Mouse (Mus musculus): ENCODE measurements around the gene Frmd5. TPM values are rescaled to one million over a fixed set of nuclear protein-coding genes. Genes with fewer than 3 reads are reported as not detected.
A peak's percentile ranks its signal among the peaks of the same experiment; 100 is the strongest.

Frmd5 gene
- total RNA-seq (2014; rRNA removed) (39.7 and 42.3 TPM in 2 replicates), polyA plus RNA-seq (2015; fragmentation: Nextera tagmentation; extraction: Ambion mirVana) (13.1 and 14.6 TPM in 2 replicates)

- Histone ChIP-seq H3K9me3 (ENCODE audit: low read length) (no peaks in the 10 kb centered on the region), H3K4me3 (ENCODE audit: low read length) (peak within 1 kb of the TSS; percentile 81), H3K4me2 (ENCODE audit: low read depth, low read length) (peak within 1 kb of the TSS; percentile 92), H3K27ac (peak within 1 kb of the TSS; percentile 92), H3K36me3 (ENCODE audit: insufficient read depth, low read length) (no peaks in the 10 kb centered on the region), H3K27me3 (ENCODE audit: insufficient read depth, low read length) (no peaks in the 10 kb centered on the region), H3K9ac (replicated peaks; ENCODE audit: low read length) (peak within 1 kb of the TSS; percentile 78), H3K4me1 (ENCODE audit: insufficient read depth, low read length) (peaks cover 4% of the 10 kb centered on the region; the same call in 1 of the 2 replicates)
- peak; percentile 46; the same call in 1 of the 2 replicates for TF ChIP-seq CTCF (IDR thresholded peaks at IDR 0.05; ENCODE audit: low read depth)
- WGBS: under 1% methylated on average over 35 of the region's 35 CpGs
- ATAC-seq: peak; percentile 97
- peak; percentile 96 for DNase-seq (ENCODE audit: low spot score)
Observed at GRCm38 (mm10) chr2:121806959-121807653, at the start of gene Frmd5. TSS of gene Frmd5 (minus strand) at chr2:121807087.

GRCm38 (mm10) chr2:121853974-121854373, 47.1 kb upstream of the Frmd5 start:
- Histone ChIP-seq H3K27ac (no peak overlapping the region), H3K36me3 (ENCODE audit: insufficient read depth, low read length) (no peaks in the 10 kb centered on the region), H3K27me3 (ENCODE audit: insufficient read depth, low read length) (no peaks in the 10 kb centered on the region), H3K9ac (replicated peaks; ENCODE audit: low read length) (no peak overlapping the region), H3K4me3 (ENCODE audit: low read length) (no peak overlapping the region), H3K4me2 (ENCODE audit: low read depth, low read length) (no peak overlapping the region), H3K9me3 (ENCODE audit: low read length) (0 out of 2 replicates have a peak, but pooled peaks cover 4% of the 10 kb centered on the region), H3K4me1 (ENCODE audit: insufficient read depth, low read length) (no peaks in the 10 kb centered on the region)
- DNase-seq (ENCODE audit: low spot score) (no peak), ATAC-seq (no peak)
- WGBS: 87% methylated on average over 3 of the region's 3 CpGs
- no peak for TF ChIP-seq CTCF (IDR thresholded peaks at IDR 0.05; ENCODE audit: low read depth)

- Histone ChIP-seq H3K27ac (no peak overlapping the region), H3K4me1 (ENCODE audit: insufficient read depth, low read length) (no peaks in the 10 kb centered on the region), H3K9ac (replicated peaks; ENCODE audit: low read length) (no peak overlapping the region), H3K36me3 (ENCODE audit: insufficient read depth, low read length) (no peaks in the 10 kb centered on the region), H3K27me3 (ENCODE audit: insufficient read depth, low read length) (no peaks in the 10 kb centered on the region), H3K4me3 (ENCODE audit: low read length) (no peak overlapping the region), H3K4me2 (ENCODE audit: low read depth, low read length) (no peak overlapping the region), H3K9me3 (ENCODE audit: low read length) (0 out of 2 replicates have a peak, but pooled peaks cover 3% of the 10 kb centered on the region)
- ATAC-seq (no peak), DNase-seq (ENCODE audit: low spot score) (no peak)
- WGBS: 66% methylated on average over 2 of the region's 2 CpGs
- TF ChIP-seq CTCF (IDR thresholded peaks at IDR 0.05; ENCODE audit: low read depth): no peak
Observed at GRCm38 (mm10) chr2:121852045-121852444, 45.2 kb upstream of the Frmd5 start.

DNA sequence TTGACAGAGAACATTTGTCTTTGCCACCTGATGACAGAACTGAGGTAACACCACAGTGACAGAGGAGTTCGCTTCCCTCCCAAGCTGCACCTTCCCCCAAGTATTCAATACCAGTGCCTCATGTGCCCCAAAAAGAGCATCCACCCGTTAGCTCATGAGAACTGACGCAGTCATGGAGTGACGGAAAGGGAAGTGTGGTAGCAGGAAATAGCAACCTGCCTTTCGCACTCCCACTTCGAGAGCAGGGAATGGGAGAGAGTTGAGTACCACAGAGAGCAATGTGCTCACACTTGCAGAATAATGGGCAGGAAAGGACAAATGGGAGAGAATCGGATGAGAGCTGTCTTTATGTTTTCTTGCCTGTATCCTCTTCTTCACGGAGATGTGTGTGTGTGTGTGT, 39.2 kb upstream of the Frmd5 start:
- Histone ChIP-seq H3K27ac (no peak overlapping the region), H3K36me3 (ENCODE audit: insufficient read depth, low read length) (no peaks in the 10 kb centered on the region), H3K27me3 (ENCODE audit: insufficient read depth, low read length) (no peaks in the 10 kb centered on the region), H3K4me2 (ENCODE audit: low read depth, low read length) (no peak overlapping the region), H3K4me3 (ENCODE audit: low read length) (no peak overlapping the region), H3K9me3 (ENCODE audit: low read length) (no peaks in the 10 kb centered on the region), H3K9ac (replicated peaks; ENCODE audit: low read length) (no peak overlapping the region), H3K4me1 (ENCODE audit: insufficient read depth, low read length) (no peaks in the 10 kb centered on the region)
- 78% methylated on average over 8 of the region's 8 CpGs for WGBS
- ATAC-seq: no peak
- no peak for TF ChIP-seq CTCF (IDR thresholded peaks at IDR 0.05; ENCODE audit: low read depth)
- no peak for DNase-seq (ENCODE audit: low spot score)

- Histone ChIP-seq H3K4me1 (ENCODE audit: insufficient read depth, low read length) (no peaks in the 10 kb centered on the region), H3K4me3 (ENCODE audit: low read length) (no peak overlapping the region), H3K27me3 (ENCODE audit: insufficient read depth, low read length) (no peaks in the 10 kb centered on the region), H3K4me2 (ENCODE audit: low read depth, low read length) (no peak overlapping the region), H3K36me3 (ENCODE audit: insufficient read depth, low read length) (no peaks in the 10 kb centered on the region), H3K9me3 (ENCODE audit: low read length) (peaks cover 3% of the 10 kb centered on the region; the same call in 1 of the 2 replicates), H3K9ac (replicated peaks; ENCODE audit: low read length) (no peak overlapping the region), H3K27ac (no peak overlapping the region)
- 81% methylated on average over 3 of the region's 3 CpGs for WGBS
- ATAC-seq: no peak
- no peak for TF ChIP-seq CTCF (IDR thresholded peaks at IDR 0.05; ENCODE audit: low read depth)
- DNase-seq (ENCODE audit: low spot score): no peak
Observed at GRCm38 (mm10) chr2:121842249-121842648, 35.4 kb upstream of the Frmd5 start.

DNA sequence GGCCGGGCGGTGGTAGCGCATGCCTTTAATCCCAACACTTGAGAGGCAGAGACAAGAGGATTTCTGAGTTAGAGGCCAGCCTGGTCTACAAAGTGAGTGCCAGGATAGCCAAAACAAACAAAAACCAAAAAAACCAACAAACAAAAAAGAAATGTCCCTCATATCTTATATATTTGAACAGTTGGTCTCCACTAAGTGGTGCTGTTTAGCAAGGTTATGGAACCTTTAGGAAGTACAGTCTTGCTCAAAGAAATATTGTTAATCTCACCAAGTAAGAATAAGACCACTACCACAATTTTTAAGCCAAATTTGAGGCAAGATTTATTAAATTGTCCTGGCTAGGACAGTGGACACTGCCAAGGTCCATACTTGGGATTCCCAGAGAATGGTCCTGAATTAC, 34.6 kb upstream of the Frmd5 start:
- H3K4me3 ChIP-seq (ENCODE audit: low read length): no peak overlapping the region
- no peak overlapping the region for H3K9ac ChIP-seq (replicated peaks; ENCODE audit: low read length)
- TF ChIP-seq CTCF (IDR thresholded peaks at IDR 0.05; ENCODE audit: low read depth): peak; percentile 28
- no peaks in the 10 kb centered on the region for H3K36me3 ChIP-seq (ENCODE audit: insufficient read depth, low read length)
- ATAC-seq (no peak), DNase-seq (ENCODE audit: low spot score) (peak; percentile 30)
- no peak overlapping the region for H3K4me2 ChIP-seq (ENCODE audit: low read depth, low read length)
- no peak overlapping the region for H3K27ac ChIP-seq
- WGBS: 97% methylated on average over 3 of the region's 3 CpGs
- peaks cover 3% of the 10 kb centered on the region; the same call in 1 of the 2 replicates for H3K9me3 ChIP-seq (ENCODE audit: low read length)
- no peaks in the 10 kb centered on the region for H3K4me1 ChIP-seq (ENCODE audit: insufficient read depth, low read length)
- H3K27me3 ChIP-seq (ENCODE audit: insufficient read depth, low read length): no peaks in the 10 kb centered on the region

GRCm38 (mm10) chr2:121834926-121835325, 28.0 kb upstream of the Frmd5 start:
- WGBS: 43% methylated on average over 3 of the region's 3 CpGs
- H3K4me1 ChIP-seq (ENCODE audit: insufficient read depth, low read length): no peaks in the 10 kb centered on the region
- H3K4me2 ChIP-seq (ENCODE audit: low read depth, low read length): no peak overlapping the region
- H3K27me3 ChIP-seq (ENCODE audit: insufficient read depth, low read length): no peaks in the 10 kb centered on the region
- H3K27ac ChIP-seq: no peak overlapping the region
- TF ChIP-seq CTCF (IDR thresholded peaks at IDR 0.05; ENCODE audit: low read depth): no peak
- no peaks in the 10 kb centered on the region for H3K36me3 ChIP-seq (ENCODE audit: insufficient read depth, low read length)
- ATAC-seq (no peak), DNase-seq (ENCODE audit: low spot score) (no peak)
- no peak overlapping the region for H3K4me3 ChIP-seq (ENCODE audit: low read length)
- no peak overlapping the region for H3K9ac ChIP-seq (replicated peaks; ENCODE audit: low read length)
- H3K9me3 ChIP-seq (ENCODE audit: low read length): peaks cover 3% of the 10 kb centered on the region; the same call in 1 of the 2 replicates

Measured in hindbrain, postnatal 0 days (tissue).